Mouse (Mus musculus) myocyte (in vitro differentiated cells): Measurements from ENCODE around the gene Vipas39.

ENCODE experiments used
- MAX ChIP-seq: IDR thresholded peaks from one replicate; pipeline ENCODE4 v1.6.1; 2011; ENCODE audit warnings: low read depth, mild to moderate bottlenecking, control low read depth
- POLR2A ChIP-seq: IDR thresholded peaks from one replicate; pipeline ENCODE4 v1.6.1; 2011; ENCODE audit warnings: low read depth, mild to moderate bottlenecking, control low read depth, moderate library complexity; ENCODE audit not compliant: insufficient read length
- SRF ChIP-seq: IDR thresholded peaks from one replicate; pipeline ENCODE4 v1.6.1; 2011; ENCODE audit warnings: low read depth; ENCODE audit not compliant: control insufficient read depth, insufficient read length
- TCF12 ChIP-seq: IDR thresholded peaks from one replicate; pipeline ENCODE4 v1.6.1; 2011; ENCODE audit warnings: mild to moderate bottlenecking, control low read depth; ENCODE audit not compliant: poor library complexity, insufficient read depth, severe bottlenecking
- USF1 ChIP-seq: IDR thresholded peaks from one replicate; pipeline ENCODE4 v1.6.1; 2011; ENCODE audit warnings: low read depth, mild to moderate bottlenecking, control low read depth, moderate library complexity

GRCm38 (mm10) chr12:87293934-87294333, 27.9 kb upstream of the Vipas39 start:
- TF ChIP-seq SRF: no peak
- TF ChIP-seq TCF12: no peak
- TF ChIP-seq MAX: no peak
- no peak for TF ChIP-seq POLR2A
- no peak for TF ChIP-seq USF1
